Comparison of ENCODE assay signal across 27 mouse cellular contexts in genomic region chr7:43447801-43448200, GRCm38 (mm10). TPM values are rescaled to one million over a fixed set of nuclear protein-coding genes. Genes with fewer than 3 reads are reported as not detected.
DNase-seq lines count a peak whose midpoint lies in the region; ATAC-seq and TF ChIP-seq lines count a peak whose summit lies in the region.
"Had no signal": no experiment of that assay in that cellular context is flagged by ENCODE, and none has a peak within 500 bp of the region (broad histone marks: within the 10 kb centered on the region; RNA-seq: fewer than 3 reads in every experiment).

No protein-coding gene starts in this region.

- peaks cover 16% of the 10 kb centered on the region for H3K36me3 ChIP-seq in heart, embryonic 16.5 days (ENCODE audit: control insufficient read depth, insufficient read depth)
- H3K36me3 ChIP-seq in liver, adult 2 months (ENCODE audit: control insufficient read depth, insufficient read depth, low read length) = no peaks in the 10 kb centered on the region; the same call in 1 of the 2 replicates
- peaks cover 8% of the 10 kb centered on the region for H3K36me3 ChIP-seq in liver, postnatal 0 days (replicated peaks; ENCODE audit: insufficient read depth, low read length)

- DNase-seq in heart, postnatal 14 days = no peak
- peak; percentile 83 for DNase-seq in liver, adult 2 months (ENCODE audit: extremely low read depth, low read depth, low spot score)
- no peak for DNase-seq in liver, postnatal 0 days
- DNase-seq in kidney, postnatal 25 days = peak; percentile 72 to 84
- no peak for DNase-seq in layer of hippocampus, adult 9-10 months (ENCODE audit: low spot score)
- DNase-seq: adrenal gland, adult 8-10 months; cerebellum, adult 9-11 months; gastrocnemius, postnatal 25 days; right cerebral cortex, postnatal 4 days had no signal

- peak overlapping the region; percentile 57 for H3K27ac ChIP-seq in heart, embryonic 16.5 days (ENCODE audit: low read length)
- 0 out of 2 replicates have a peak overlapping the region, but pooled peaks have one; percentile 10 for H3K27ac ChIP-seq in liver, adult 2 months (replicated peaks; ENCODE audit: insufficient read depth, low read depth, low read length)
- no peak overlapping the region for H3K27ac ChIP-seq in liver, postnatal 0 days (ENCODE audit: low read depth)
- H3K27ac ChIP-seq: embryonic facial prominence, embryonic 12.5 days; forebrain, embryonic 13.5 days; hindbrain, embryonic 14.5 days; intestine, embryonic 15.5 days; limb, embryonic 15.5 days; midbrain, embryonic 13.5 days; neural tube, embryonic 12.5 days had no signal

- H3K27me3 ChIP-seq in heart, embryonic 16.5 days (ENCODE audit: control insufficient read depth, insufficient read depth, low read length) = no peaks in the 10 kb centered on the region
- H3K27me3 ChIP-seq in liver, adult 2 months (ENCODE audit: control insufficient read depth, insufficient read depth, low read length) = no peaks in the 10 kb centered on the region
- no peaks in the 10 kb centered on the region for H3K27me3 ChIP-seq in liver, postnatal 0 days (ENCODE audit: insufficient read depth, low read length)
- H3K27me3 ChIP-seq: embryonic facial prominence, embryonic 12.5 days; forebrain, embryonic 13.5 days; intestine, embryonic 15.5 days; limb, embryonic 15.5 days; midbrain, embryonic 13.5 days; neural tube, embryonic 12.5 days had no signal

- TF ChIP-seq POLR2A in liver, adult 2 months (IDR thresholded peaks at IDR 0.05; ENCODE audit: extremely low read depth, insufficient read depth, low read length) = no peak

- H3K9me3 ChIP-seq in heart, embryonic 16.5 days (replicated peaks; ENCODE audit: control insufficient read depth, low read length) = no peaks in the 10 kb centered on the region
- H3K9me3 ChIP-seq in liver, postnatal 0 days (ENCODE audit: low read length) = no peaks in the 10 kb centered on the region
- H3K9me3 ChIP-seq: embryonic facial prominence, embryonic 12.5 days; forebrain, embryonic 13.5 days; intestine, embryonic 15.5 days; limb, embryonic 15.5 days; midbrain, embryonic 13.5 days; neural tube, embryonic 12.5 days had no signal

- TF ChIP-seq EP300 in liver, postnatal 0 days (IDR thresholded peaks at IDR 0.05; ENCODE audit: low read depth) = no peak

- TF ChIP-seq CTCF in liver, adult 2 months (IDR thresholded peaks at IDR 0.05; ENCODE audit: low read depth, low read length) = no peak
- no peak for TF ChIP-seq CTCF in liver, postnatal 0 days (IDR thresholded peaks at IDR 0.05; ENCODE audit: low read depth)

- H3K4me3 ChIP-seq in heart, embryonic 16.5 days (ENCODE audit: low read length) = no peak overlapping the region
- H3K4me3 ChIP-seq in liver, adult 2 months (ENCODE audit: insufficient read depth, low read depth, low read length) = no peak overlapping the region
- H3K4me3 ChIP-seq in liver, postnatal 0 days (ENCODE audit: low read depth, low read length) = no peak overlapping the region
- H3K4me3 ChIP-seq: embryonic facial prominence, embryonic 12.5 days; erythroblast, embryonic 14.5 days; forebrain, embryonic 13.5 days; intestine, embryonic 15.5 days; limb, embryonic 15.5 days; midbrain, embryonic 13.5 days; neural tube, embryonic 12.5 days had no signal

- H3K79me2 ChIP-seq in liver, adult 2 months (ENCODE audit: control insufficient read depth, insufficient read depth, low read length) = peaks cover 25% of the 10 kb centered on the region; the same call in 1 of the 2 replicates

- ATAC-seq in heart, embryonic 16.5 days (replicated peaks; ENCODE audit: extremely low read depth, insufficient read depth, low FRiP score) = no peak
- ATAC-seq in liver, postnatal 0 days = no peak
- ATAC-seq in granulocyte monocyte progenitor cell, adult 5-6 weeks (replicated peaks; ENCODE audit: poor library complexity, severe bottlenecking) = peak; percentile 12
- ATAC-seq: forebrain, embryonic 13.5 days; intestine, embryonic 15.5 days; midbrain, embryonic 13.5 days had no signal

- H3K4me1 ChIP-seq in heart, embryonic 16.5 days (ENCODE audit: control insufficient read depth, insufficient read depth, low read length) = peaks cover 35% of the 10 kb centered on the region
- H3K4me1 ChIP-seq in liver, adult 2 months (ENCODE audit: control insufficient read depth, insufficient read depth, low read length) = peaks cover 47% of the 10 kb centered on the region
- H3K4me1 ChIP-seq in liver, postnatal 0 days (ENCODE audit: insufficient read depth) = peaks cover 45% of the 10 kb centered on the region

- H3K9ac ChIP-seq in heart, embryonic 16.5 days (ENCODE audit: low read length) = no peak overlapping the region
- H3K9ac ChIP-seq in liver, adult 2 months (ENCODE audit: low read depth, low read length) = no peak overlapping the region
- no peak overlapping the region for H3K9ac ChIP-seq in liver, postnatal 0 days (replicated peaks)
- H3K9ac ChIP-seq: embryonic facial prominence, embryonic 12.5 days; forebrain, embryonic 13.5 days; hindbrain, embryonic 14.5 days; intestine, embryonic 15.5 days; limb, embryonic 15.5 days; midbrain, embryonic 13.5 days; neural tube, embryonic 12.5 days had no signal

- H3K4me2 ChIP-seq in heart, embryonic 16.5 days (ENCODE audit: low read depth, low read length) = 0 out of 2 replicates have a peak overlapping the region, but pooled peaks have one; percentile 18
- no peak overlapping the region for H3K4me2 ChIP-seq in liver, postnatal 0 days (ENCODE audit: low read depth, low read length)
- H3K4me2 ChIP-seq: embryonic facial prominence, embryonic 12.5 days; forebrain, embryonic 13.5 days; hindbrain, embryonic 14.5 days; intestine, embryonic 15.5 days; limb, embryonic 15.5 days; midbrain, embryonic 13.5 days; neural tube, embryonic 12.5 days had no signal

- intact Hi-C loops in heart, postnatal 14 days (cut with DNase I) = loop anchor here (10.0 kb wide), 1 partner anchor 143 kb away; no protein-coding TSS in a partner anchor

- WGBS in heart, embryonic 16.5 days = 57% methylated on average over 4 of the region's 4 CpGs
- WGBS in liver, adult 2 months = 14% methylated on average over 4 of the region's 4 CpGs
- 56% methylated on average over 4 of the region's 4 CpGs for WGBS in liver, postnatal 0 days (ENCODE audit: insufficient replicate concordance)

RNA-seq across cellular contexts. Expression of gene Gm45233, which starts 3.9 kb away (rescaled TPM):
- polyA plus RNA-seq in heart, embryonic 16.5 days (2015; fragmentation: Nextera tagmentation; extraction: Ambion mirVana) = 0.18 and 0.97 TPM in 2 replicates
- 1 to 10 TPM in 1 of 2 experiments, under 1 TPM in 1; 0.45 to 1.5 TPM for total RNA-seq in heart, postnatal 14 days (2021)
- total RNA-seq in liver, adult 2 months (2014; rRNA removed) = not detected in 2 replicates
- polyA plus RNA-seq in liver, adult 2 months (2012; rRNA removed) = 0.28 TPM in 1 of 2 replicates, not detected in the other
- polyA plus RNA-seq in liver, postnatal 0 days (2015; fragmentation: Nextera tagmentation; extraction: Ambion mirVana) = 0.25 TPM in 1 of 2 replicates, not detected in the other
- total RNA-seq in granulocyte monocyte progenitor cell, adult 5-6 weeks (2014; fragmentation: Nextera tagmentation) = 0.43 TPM in 1 of 2 replicates, not detected in the other
- 5.7 TPM in 1 of 2 replicates, not detected in the other for total RNA-seq in granulocyte monocyte progenitor cell, adult 5-6 weeks (2017)
- polyA plus RNA-seq: erythroblast, embryonic 14.5 days; thymus, postnatal 0 days had no signal

RNA-seq across cellular contexts. Expression of gene Etfb, which starts 3.9 kb away (rescaled TPM):
- 803 and 831 TPM in 2 replicates for polyA plus RNA-seq in heart, embryonic 16.5 days (2015; fragmentation: Nextera tagmentation; extraction: Ambion mirVana)
- 1,000 to 10,000 TPM; 1,151 to 1,177 TPM for total RNA-seq in heart, postnatal 14 days (2021)
- 473 and 572 TPM in 2 replicates for total RNA-seq in liver, adult 2 months (2014; rRNA removed)
- polyA plus RNA-seq in liver, adult 2 months (2012; rRNA removed) = 330 and 416 TPM in 2 replicates
- polyA plus RNA-seq in liver, postnatal 0 days (2015; fragmentation: Nextera tagmentation; extraction: Ambion mirVana) = 759 and 760 TPM in 2 replicates
- 485 and 520 TPM in 2 replicates for total RNA-seq in granulocyte monocyte progenitor cell, adult 5-6 weeks (2014; fragmentation: Nextera tagmentation)
- 676 and 828 TPM in 2 replicates for total RNA-seq in granulocyte monocyte progenitor cell, adult 5-6 weeks (2017)

RNA-seq across cellular contexts. Expression of gene Cldnd2, which starts 7.2 kb away (rescaled TPM):
- not detected in 2 replicates for polyA plus RNA-seq in heart, embryonic 16.5 days (2015; fragmentation: Nextera tagmentation; extraction: Ambion mirVana)
- total RNA-seq in heart, postnatal 14 days (2021) = not detected
- not detected in 2 replicates for total RNA-seq in liver, adult 2 months (2014; rRNA removed)
- polyA plus RNA-seq in liver, adult 2 months (2012; rRNA removed) = 0.17 TPM in 1 of 2 replicates, not detected in the other
- 0.22 TPM in 1 of 2 replicates, not detected in the other for polyA plus RNA-seq in liver, postnatal 0 days (2015; fragmentation: Nextera tagmentation; extraction: Ambion mirVana)
- total RNA-seq in granulocyte monocyte progenitor cell, adult 5-6 weeks (2014; fragmentation: Nextera tagmentation) = 2.4 TPM in 1 of 2 replicates, not detected in the other
- 0.52 TPM in 1 of 2 replicates, not detected in the other for total RNA-seq in granulocyte monocyte progenitor cell, adult 5-6 weeks (2017)
- total RNA-seq: adrenal gland, adult 8-10 months; gastrocnemius, postnatal 25 days; heart, postnatal 10 days; layer of hippocampus, adult 8-10 months; left cerebral cortex, adult 18-20 months; left cerebral cortex, postnatal 36 days had no signal
- polyA plus RNA-seq: embryonic facial prominence, embryonic 12.5 days; erythroblast, embryonic 14.5 days; forebrain, embryonic 13.5 days; frontal cortex, adult 2 months; hindbrain, embryonic 14.5 days; limb, embryonic 15.5 days; liver, embryonic 16.5 days; midbrain, embryonic 13.5 days; neural tube, embryonic 12.5 days; stomach, embryonic 16.5 days; thymus, postnatal 0 days had no signal

RNA-seq across cellular contexts. Expression of gene Nkg7, which starts 10.9 kb away (rescaled TPM):
- 11.6 and 20.9 TPM in 2 replicates for polyA plus RNA-seq in heart, embryonic 16.5 days (2015; fragmentation: Nextera tagmentation; extraction: Ambion mirVana)
- not detected for total RNA-seq in heart, postnatal 14 days (2021)
- total RNA-seq in liver, adult 2 months (2014; rRNA removed) = 0.81 and 1.1 TPM in 2 replicates
- 1.7 and 2.5 TPM in 2 replicates for polyA plus RNA-seq in liver, adult 2 months (2012; rRNA removed)
- 12.6 and 16.2 TPM in 2 replicates for polyA plus RNA-seq in liver, postnatal 0 days (2015; fragmentation: Nextera tagmentation; extraction: Ambion mirVana)
- total RNA-seq in granulocyte monocyte progenitor cell, adult 5-6 weeks (2014; fragmentation: Nextera tagmentation) = 772 and 862 TPM in 2 replicates
- total RNA-seq in granulocyte monocyte progenitor cell, adult 5-6 weeks (2017) = 227 and 400 TPM in 2 replicates
- total RNA-seq: gastrocnemius, postnatal 25 days; heart, postnatal 10 days; left cerebral cortex, adult 18-20 months; left cerebral cortex, postnatal 36 days had no signal
- polyA plus RNA-seq: erythroblast, embryonic 14.5 days; forebrain, embryonic 13.5 days; hindbrain, embryonic 14.5 days; midbrain, embryonic 13.5 days had no signal

RNA-seq across cellular contexts. Expression of gene Vsig10l, which starts 15.2 kb away (rescaled TPM):
- polyA plus RNA-seq in heart, embryonic 16.5 days (2015; fragmentation: Nextera tagmentation; extraction: Ambion mirVana) = 3.4 and 4.2 TPM in 2 replicates
- total RNA-seq in heart, postnatal 14 days (2021) = 1 to 10 TPM; 2.1 to 3.5 TPM
- total RNA-seq in liver, adult 2 months (2014; rRNA removed) = 0.37 and 0.47 TPM in 2 replicates
- 0.80 and 1.6 TPM in 2 replicates for polyA plus RNA-seq in liver, adult 2 months (2012; rRNA removed)
- polyA plus RNA-seq in liver, postnatal 0 days (2015; fragmentation: Nextera tagmentation; extraction: Ambion mirVana) = 0.70 and 1.4 TPM in 2 replicates
- total RNA-seq in granulocyte monocyte progenitor cell, adult 5-6 weeks (2014; fragmentation: Nextera tagmentation) = 5.9 and 10.4 TPM in 2 replicates
- total RNA-seq in granulocyte monocyte progenitor cell, adult 5-6 weeks (2017) = 4.3 and 4.4 TPM in 2 replicates

Comparison
In these comparisons a context has a peak if more than half of its experiments do, and no peak if none do; other contexts are left out.
1. DNase-seq: peak in liver, adult 2 months (single experiment) and kidney, postnatal 25 days (2 of 2); none in heart, postnatal 14 days (0 of 2), liver, postnatal 0 days (single experiment) and layer of hippocampus, adult 9-10 months (single experiment).